Mouse (Mus musculus): Measurements from ENCODE around the gene Uckl1. TPM values are rescaled to one million over a fixed set of nuclear protein-coding genes. Genes with fewer than 3 reads are reported as not detected.

The Uckl1 gene
- total RNA-seq, 2 experiments from 2014 or later: 41.2 to 42.9 TPM

GRCm38 (mm10) chr2:181536410-181536809, 48.3 kb downstream of the Uckl1 start:
- intact Hi-C loops (cut with DNase I): no loop called here
- no peak for DNase-seq (ENCODE audit: low spot score in 2 of 2)

- intact Hi-C loops (cut with DNase I): no loop called here
- no peak for DNase-seq (ENCODE audit: low spot score in 2 of 2)
Observed at GRCm38 (mm10) chr2:181532589-181532988, 52.1 kb downstream of the Uckl1 start.

GRCm38 (mm10) chr2:181529076-181529475, 55.6 kb downstream of the Uckl1 start:
- DNase-seq (ENCODE audit: low spot score in 2 of 2): no peak
- intact Hi-C loops (cut with DNase I): no loop called here

GRCm38 (mm10) chr2:181525526-181525925, 59.2 kb downstream of the Uckl1 start:
- DNase-seq (ENCODE audit: low spot score in 2 of 2): no peak
- intact Hi-C loops (cut with DNase I): no loop called here

GRCm38 (mm10) chr2:181522811-181523210, 61.9 kb downstream of the Uckl1 start:
- peak; percentile 26 to 35 for DNase-seq (ENCODE audit: low spot score in 2 of 2)
- intact Hi-C loops (cut with DNase I): loop anchor here (5.0 kb wide), 1 partner anchor 59 kb away; the partner anchor contains the start of gene Uckl1

- intact Hi-C loops (cut with DNase I): loop anchor here (5.0 kb wide), 1 partner anchor 61 kb away; the partner anchor contains the start of gene Uckl1
- no peak for DNase-seq (ENCODE audit: low spot score in 2 of 2)
Observed at GRCm38 (mm10) chr2:181521491-181521890, 63.2 kb downstream of the Uckl1 start.

- DNase-seq (ENCODE audit: low spot score in 2 of 2): no peak
- intact Hi-C loops (cut with DNase I): loop anchor here (5.0 kb wide), 1 partner anchor 61 kb away; the partner anchor contains the start of gene Uckl1
Observed at GRCm38 (mm10) chr2:181520936-181521227, 63.8 kb downstream of the Uckl1 start.

- peak; percentile 98 to 99 for DNase-seq (ENCODE audit: low spot score in 2 of 2)
- intact Hi-C loops (cut with DNase I): loop anchor here (5.0 kb wide), 1 partner anchor 62 kb away; the partner anchor contains the start of gene Uckl1
Observed at GRCm38 (mm10) chr2:181520118-181520935, 64.4 kb downstream of the Uckl1 start, which contains the start of gene Dnajc5. Gene Dnajc5 (plus strand): TSS chr2:181520485.

GRCm38 (mm10) chr2:181519201-181519600, 65.5 kb downstream of the Uckl1 start:
- intact Hi-C loops (cut with DNase I): no loop called here
- DNase-seq (ENCODE audit: low spot score in 2 of 2): no peak

Small RNAs within 50 kb of the gene (microRNA-seq; reads per million reads assigned to microRNA genes)
- 0 to 0.26 reads per million in 2 experiments for gene Mir7006

Other genes with a start within 250 kb of the Uckl1 start
- gene Zgpat, start 220.0 kb downstream of the Uckl1 start, total RNA-seq (2021): 10 to 100 TPM; 62.1 to 63.3 TPM
- gene Arfrp1, start 219.5 kb downstream of the Uckl1 start, total RNA-seq (2021): 10 to 100 TPM; 36.4 to 42.5 TPM
- gene Lime1, start 204.8 kb downstream of the Uckl1 start, total RNA-seq (2021): 10 to 100 TPM; 31.3 to 35.1 TPM
- gene Zbtb46, start 125.5 kb downstream of the Uckl1 start, total RNA-seq (2021): 10 to 100 TPM; 14.3 to 16.9 TPM
- not detected for gene Abhd16b, start 91.7 kb downstream of the Uckl1 start, total RNA-seq (2021)
- gene Tpd52l2, start 87.8 kb downstream of the Uckl1 start, total RNA-seq (2021): 10 to 100 TPM; 69.5 to 74.8 TPM
- 100 to 1,000 TPM; 300 to 308 TPM for gene Dnajc5, start 64.4 kb downstream of the Uckl1 start, total RNA-seq (2021)
- 10 to 100 TPM; 48.3 to 51.3 TPM for gene Prpf6, start 7.0 kb upstream of the Uckl1 start, total RNA-seq (2021)
- 100 to 1,000 TPM; 112 to 121 TPM for gene Zfp512b, start 7.9 kb upstream of the Uckl1 start, total RNA-seq (2021)
- gene Samd10, start 14.3 kb upstream of the Uckl1 start, total RNA-seq (2021): 10 to 100 TPM; 20.2 to 22.0 TPM
- under 1 TPM in 1 of 2 experiments, not detected in 1; 0.78 TPM for gene Gm29797, start 72.1 kb upstream of the Uckl1 start, total RNA-seq (2021)
- gene Sox18, start 86.7 kb upstream of the Uckl1 start, total RNA-seq (2021): 10 to 100 TPM; 10.6 to 14.7 TPM
- 10 to 100 TPM; 60.0 to 62.9 TPM for gene Tcea2, start 95.4 kb upstream of the Uckl1 start, total RNA-seq (2021)
- gene Rgs19, start 109.1 kb upstream of the Uckl1 start, total RNA-seq (2021): 10 to 100 TPM; 39.6 to 42.3 TPM
- gene Lkaaear1, start 113.5 kb upstream of the Uckl1 start, total RNA-seq (2021): not detected
- gene Oprl1, start 130.1 kb upstream of the Uckl1 start, total RNA-seq (2021): 10 to 100 TPM; 64.5 to 65.5 TPM
- 10 to 100 TPM; 20.4 to 21.3 TPM for gene Myt1, start 178.4 kb upstream of the Uckl1 start, total RNA-seq (2021)

Data from left cerebral cortex, postnatal 14 days (tissue).